Mouse (Mus musculus) liver, adult 2 months (tissue): ENCODE data around the gene Htra3. TPM values are rescaled to one million over a fixed set of nuclear protein-coding genes. Genes with fewer than 3 reads are reported as not detected.

ENCODE experiments used
- DNase-seq: peaks from one replicate; pipeline ENCODE4 v3.0.0-alpha.2; 2011; ENCODE audit warnings: low read depth, low spot score; ENCODE audit errors: extremely low read depth
- H3K27ac ChIP-seq: fragments of 200-500 bp; replicated peaks from 2 replicates; pipeline ENCODE4 v1.5.1; 2012; ENCODE audit warnings: low read depth, mild to moderate bottlenecking, control low read depth, inconsistent platforms, low read length; ENCODE audit not compliant: insufficient read depth
- H3K27me3 ChIP-seq: fragments of 200-500 bp; 2 replicates; pipeline ENCODE4 v1.6.1; 2012; ENCODE audit warnings: mild to moderate bottlenecking, moderate library complexity, low read length, inconsistent platforms; ENCODE audit not compliant: control insufficient read depth, insufficient read depth
- H3K36me3 ChIP-seq: fragments of 200-500 bp; 2 replicates; pipeline ENCODE4 v1.6.1; 2012; ENCODE audit warnings: low read length, inconsistent platforms; ENCODE audit not compliant: control insufficient read depth, insufficient read depth
- H3K4me1 ChIP-seq: fragments of 200-500 bp; 2 replicates; pipeline ENCODE4 v1.6.1; 2011; ENCODE audit warnings: low read length; ENCODE audit not compliant: control insufficient read depth, insufficient read depth
- H3K4me3 ChIP-seq: fragments of 200-500 bp; 2 replicates; pipeline ENCODE4 v1.5.1; 2011; ENCODE audit warnings: low read depth, mild to moderate bottlenecking, control low read depth, low read length, moderate library complexity; ENCODE audit not compliant: insufficient read depth
- H3K79me2 ChIP-seq: fragments of 200-500 bp; 2 replicates; pipeline ENCODE4 v1.6.1; 2012; ENCODE audit warnings: inconsistent platforms, mild to moderate bottlenecking, low read length, moderate library complexity; ENCODE audit not compliant: control insufficient read depth, insufficient read depth
- H3K9ac ChIP-seq: fragments of 200-500 bp; 2 replicates; pipeline ENCODE4 v1.6.1; 2012; ENCODE audit warnings: low read depth, mild to moderate bottlenecking, control low read depth, inconsistent platforms, low read length
- CTCF ChIP-seq: fragments of 200-500 bp; IDR thresholded peaks from 2 replicates; pipeline ENCODE4 v1.5.1; 2011; ENCODE audit warnings: low read depth, low read length, control low read depth
- POLR2A ChIP-seq: fragments of 200-500 bp; IDR thresholded peaks from 2 replicates; pipeline ENCODE4 v1.6.1; 2011; ENCODE audit warnings: low read length, control low read depth; ENCODE audit not compliant: insufficient read depth; ENCODE audit errors: extremely low read depth
- WGBS: fragments of 180-500 bp; shearing (Covaris S2); methylation state at CpG from one replicate; pipeline ENCODE4 v1.1.7; 2018; 5-methylcytosine and 5-hydroxymethylcytosine counted together
- polyA plus RNA-seq: library from polyadenylated mRNA; depleted of rRNA; stranded (reverse); fragments of >200 nt; gene quantifications from 2 replicates; pipeline ENCODE4 v1.2.3, GENCODE M21; 2012
- total RNA-seq: library from RNA; depleted of rRNA; stranded (reverse); fragments of >200 nt; gene quantifications from 2 replicates; pipeline ENCODE4 v1.2.3, GENCODE M21; 2014

Htra3 gene
- total and polyA plus RNA-seq, 2 experiments, result 0.83 to 0.97 TPM

DNA sequence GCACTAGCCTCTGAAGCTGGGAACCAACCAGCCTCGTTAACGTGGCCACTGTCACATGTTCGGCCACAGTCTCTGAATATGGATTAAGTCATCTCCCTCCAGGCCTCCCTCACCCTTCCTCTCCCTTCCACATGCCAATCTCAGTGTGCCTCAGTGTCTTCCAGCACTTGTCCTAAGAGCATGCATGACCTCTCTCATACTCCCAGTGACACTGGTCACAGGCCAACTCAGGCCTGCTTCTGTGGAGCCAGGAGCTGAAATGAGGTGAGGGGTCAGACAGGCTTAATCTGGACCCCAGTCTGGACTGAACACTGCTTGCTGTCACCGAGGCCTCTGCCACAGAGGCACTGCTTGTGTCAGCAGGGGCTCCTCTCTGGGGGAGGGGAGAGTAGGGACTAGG lies 6.8 kb upstream of the Htra3 start:
- no peak for TF ChIP-seq POLR2A
- no peak for TF ChIP-seq CTCF
- 68% methylated on average over 4 of the region's 4 CpGs for WGBS
- Histone ChIP-seq H3K79me2 (no peaks in the 10 kb centered on the region), H3K4me3 (no peak overlapping the region), H3K27me3 (no peaks in the 10 kb centered on the region), H3K27ac (no peak overlapping the region), H3K4me1 (no peaks in the 10 kb centered on the region), H3K36me3 (no peaks in the 10 kb centered on the region), H3K9ac (no peak overlapping the region)
- DNase-seq, result peak; percentile 57

- no peaks in the 10 kb centered on the region for H3K27me3 ChIP-seq
- DNase-seq, result no peak
- no peaks in the 10 kb centered on the region for H3K4me1 ChIP-seq
- no peak overlapping the region for H3K27ac ChIP-seq
- H3K36me3 ChIP-seq, result no peaks in the 10 kb centered on the region
- no peak overlapping the region for H3K9ac ChIP-seq
- H3K4me3 ChIP-seq, result no peak overlapping the region
- H3K79me2 ChIP-seq, result no peaks in the 10 kb centered on the region
- 66% methylated on average over 3 of the region's 3 CpGs for WGBS
- no peak for TF ChIP-seq CTCF
- TF ChIP-seq POLR2A, result no peak
Observed at GRCm38 (mm10) chr5:35685079-35685478, 5.5 kb upstream of the Htra3 start.

GRCm38 (mm10) chr5:35680958-35681357 lies 1.4 kb upstream of the Htra3 start:
- TF ChIP-seq POLR2A (no peak), CTCF (peak; percentile 78)
- H3K4me3 ChIP-seq, result no peak overlapping the region
- no peaks in the 10 kb centered on the region for H3K79me2 ChIP-seq
- no peak for DNase-seq
- H3K9ac ChIP-seq, result no peak overlapping the region
- 43% methylated on average over 2 of the region's 2 CpGs for WGBS
- H3K4me1 ChIP-seq, result no peaks in the 10 kb centered on the region
- H3K27me3 ChIP-seq, result peaks cover 4% of the 10 kb centered on the region; the same call in 1 of the 2 replicates
- H3K36me3 ChIP-seq, result no peaks in the 10 kb centered on the region
- H3K27ac ChIP-seq, result no peak overlapping the region

GRCm38 (mm10) chr5:35676964-35677363 lies 2.6 kb downstream of the Htra3 start:
- Histone ChIP-seq H3K4me3 (no peak overlapping the region), H3K27ac (no peak overlapping the region), H3K9ac (no peak overlapping the region), H3K4me1 (peaks cover 19% of the 10 kb centered on the region), H3K27me3 (peaks cover 4% of the 10 kb centered on the region; the same call in 1 of the 2 replicates), H3K79me2 (no peaks in the 10 kb centered on the region), H3K36me3 (no peaks in the 10 kb centered on the region)
- no peak for DNase-seq
- 90% methylated on average over 7 of the region's 7 CpGs for whole genome bisulfite sequencing
- TF ChIP-seq CTCF (no peak), POLR2A (no peak)

DNA sequence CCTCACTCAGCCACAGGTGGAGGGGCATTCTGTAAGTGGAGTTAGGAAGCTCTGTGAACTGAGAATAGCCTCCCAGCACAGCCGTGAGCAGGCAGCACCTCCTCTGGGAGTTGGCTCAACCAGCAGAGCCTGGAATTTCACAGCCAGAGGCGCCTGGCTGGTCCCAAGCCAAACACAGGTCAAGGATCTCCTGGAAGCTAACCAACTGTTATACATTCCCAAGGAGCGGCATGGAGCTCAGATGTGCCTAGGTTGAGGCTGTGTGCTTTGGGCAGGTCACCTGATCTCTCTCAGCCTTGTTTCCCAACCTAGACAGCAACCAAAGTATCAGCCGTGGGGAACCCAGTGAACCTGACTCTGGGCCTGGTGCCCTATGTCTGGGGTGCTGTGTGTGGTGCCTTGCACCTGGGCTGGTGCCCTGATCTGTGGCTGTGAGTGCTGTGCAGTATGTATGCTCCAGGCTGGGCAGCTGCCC lies 5.5 kb downstream of the Htra3 start:
- TF ChIP-seq CTCF, result 0 out of 2 replicates have a peak, but pooled peaks have one; percentile 15
- TF ChIP-seq POLR2A, result no peak
- DNase-seq, result peak; percentile 98
- Histone ChIP-seq H3K27me3 (peaks cover 3% of the 10 kb centered on the region; the same call in 1 of the 2 replicates), H3K79me2 (no peaks in the 10 kb centered on the region), H3K9ac (no peak overlapping the region), H3K4me3 (no peak overlapping the region), H3K4me1 (peaks cover 23% of the 10 kb centered on the region), H3K27ac (peak overlapping the region; percentile 32; the same call in 1 of the 2 replicates), H3K36me3 (no peaks in the 10 kb centered on the region)
- 13% methylated on average over 4 of the region's 4 CpGs for WGBS

DNA sequence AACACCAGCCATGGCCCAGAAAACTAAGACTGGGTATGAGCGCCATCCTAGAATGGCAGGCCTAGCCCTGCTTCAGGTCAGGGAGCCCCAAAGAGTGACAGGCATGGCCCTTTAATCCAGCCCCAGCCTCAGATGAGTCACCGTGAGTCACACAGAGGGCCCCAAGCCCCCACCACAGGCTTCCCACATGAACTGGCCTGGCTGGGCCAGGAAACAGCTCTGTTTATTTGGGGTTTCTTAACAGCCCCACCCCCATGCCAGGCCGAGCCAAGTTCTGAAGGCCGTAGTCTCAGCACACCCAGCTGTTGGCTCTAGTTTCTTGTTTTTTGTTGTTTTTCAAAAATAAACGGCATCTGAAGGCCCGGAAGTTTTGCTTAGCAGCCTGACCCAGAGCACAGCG lies 6.5 kb downstream of the Htra3 start:
- H3K27me3 ChIP-seq, result no peaks in the 10 kb centered on the region
- no peak overlapping the region for H3K4me3 ChIP-seq
- no peaks in the 10 kb centered on the region for H3K36me3 ChIP-seq
- peak; percentile 86 for DNase-seq
- H3K79me2 ChIP-seq, result no peaks in the 10 kb centered on the region
- H3K9ac ChIP-seq, result no peak overlapping the region
- TF ChIP-seq POLR2A, result no peak
- no peak for TF ChIP-seq CTCF
- H3K27ac ChIP-seq, result peak overlapping the region; percentile 57
- 19% methylated on average over 7 of the region's 7 CpGs for WGBS
- H3K4me1 ChIP-seq, result peaks cover 23% of the 10 kb centered on the region
